8 mouse cellular contexts compared by ENCODE assay signal in genomic region chr10:81174617-81175344, GRCm38 (mm10). TPM values are rescaled to one million over a fixed set of nuclear protein-coding genes. Genes with fewer than 3 reads are reported as not detected.
DNase-seq lines count a peak whose midpoint lies in the region; ATAC-seq lines count a peak whose summit lies in the region.

No protein-coding gene starts in this region.

- peaks cover 25% of the 10 kb centered on the region for H3K36me3 ChIP-seq in hindbrain, embryonic 13.5 days

- peak; percentile 69 for ATAC-seq in hindbrain, embryonic 13.5 days (ENCODE audit: low FRiP score)

- H3K27ac ChIP-seq in hindbrain, embryonic 13.5 days: peak overlapping the region; percentile 98

- no peaks in the 10 kb centered on the region for H3K9me3 ChIP-seq in hindbrain, embryonic 13.5 days

- peak overlapping the region; percentile 38 for H3K4me3 ChIP-seq in hindbrain, embryonic 13.5 days

- no peaks in the 10 kb centered on the region for H3K27me3 ChIP-seq in hindbrain, embryonic 13.5 days

- peak overlapping the region; percentile 97 for H3K4me2 ChIP-seq in hindbrain, embryonic 13.5 days

- peaks cover 63% of the 10 kb centered on the region for H3K4me1 ChIP-seq in hindbrain, embryonic 13.5 days (replicated peaks)

- H3K9ac ChIP-seq in hindbrain, embryonic 13.5 days: peak overlapping the region; percentile 75

- WGBS in hindbrain, embryonic 13.5 days: under 1% methylated on average over 29 of the region's 29 CpGs

- peak; percentile 95 for DNase-seq in ZHBTc4 (ENCODE audit: low read depth, low spot score)
- DNase-seq in cerebellum, postnatal 25 days: peak; percentile 96
- DNase-seq in frontal cortex, postnatal 14 days (ENCODE audit: low spot score in 2 of 2): peak; percentile 83 to 85
- DNase-seq in layer of hippocampus, postnatal 25 days (ENCODE audit: extremely low spot score in 1 of 2, low spot score in 1 of 2): peak; percentile 82 to 87
- peak; percentile 91 for DNase-seq in lung, postnatal 25 days (ENCODE audit: low spot score)
- peak; percentile 87 for DNase-seq in ovary, postnatal 36 days (ENCODE audit: low spot score)
- peak; percentile 94 for DNase-seq in thymus, postnatal 14 days

RNA-seq across cellular contexts. Expression of gene Eef2, which starts 1.6 kb away (rescaled TPM):
- 561 and 576 TPM in 2 replicates for polyA plus RNA-seq in hindbrain, embryonic 13.5 days (2015; fragmentation: Nextera tagmentation; extraction: Ambion mirVana)
- total RNA-seq in layer of hippocampus, postnatal 25 days (2021): 100 to 1,000 TPM; 896 to 944 TPM

RNA-seq across cellular contexts. Expression of gene Pias4, which starts 7.1 kb away (rescaled TPM):
- 58.4 and 62.3 TPM in 2 replicates for polyA plus RNA-seq in hindbrain, embryonic 13.5 days (2015; fragmentation: Nextera tagmentation; extraction: Ambion mirVana)
- 10 to 100 TPM; 28.2 to 28.9 TPM for total RNA-seq in layer of hippocampus, postnatal 25 days (2021)

RNA-seq across cellular contexts. Expression of gene Dapk3, which starts 8.0 kb away (rescaled TPM):
- 59.1 and 61.7 TPM in 2 replicates for polyA plus RNA-seq in hindbrain, embryonic 13.5 days (2015; fragmentation: Nextera tagmentation; extraction: Ambion mirVana)
- 10 to 100 TPM; 71.7 to 71.8 TPM for total RNA-seq in layer of hippocampus, postnatal 25 days (2021)

RNA-seq across cellular contexts. Expression of gene 4930442H23Rik, which starts 8.9 kb away (rescaled TPM):
- polyA plus RNA-seq in hindbrain, embryonic 13.5 days (2015; fragmentation: Nextera tagmentation; extraction: Ambion mirVana): 0.13 and 0.26 TPM in 2 replicates
- not detected for total RNA-seq in layer of hippocampus, postnatal 25 days (2021)

RNA-seq across cellular contexts. Expression of gene Nmrk2, which starts 27.1 kb away (rescaled TPM):
- 0.09 and 0.10 TPM in 2 replicates for polyA plus RNA-seq in hindbrain, embryonic 13.5 days (2015; fragmentation: Nextera tagmentation; extraction: Ambion mirVana)
- under 1 TPM; 0.19 to 0.20 TPM for total RNA-seq in layer of hippocampus, postnatal 25 days (2021)

Comparison
In these comparisons a context has a peak if more than half of its experiments do, and no peak if none do; other contexts are left out.
1. Peak in every context shown above with its lines: DNase-seq, ATAC-seq, H3K4me3 ChIP-seq and H3K27ac ChIP-seq.